Comparison of ENCODE assay signal across 21 mouse cellular contexts in the genomic region with DNA sequence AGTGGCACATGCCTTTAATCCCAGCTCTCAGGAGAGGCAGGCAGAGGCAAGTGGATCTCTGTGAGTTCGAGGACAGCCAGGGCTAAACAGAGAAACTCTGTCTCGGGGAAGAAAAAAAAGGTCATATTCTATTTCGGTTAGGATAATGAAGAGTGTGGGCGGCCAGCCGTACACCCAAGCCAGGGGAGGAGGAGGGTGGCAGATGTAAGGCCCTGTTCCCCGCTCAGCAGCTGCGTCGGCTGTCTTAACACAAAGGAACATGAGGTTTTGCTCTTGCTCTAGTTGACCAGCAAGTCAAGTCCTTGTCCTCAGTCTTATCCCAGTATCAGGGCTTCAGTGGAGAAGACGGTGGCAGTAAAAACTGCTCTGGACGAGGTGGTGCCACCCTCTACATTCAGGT. TPM values are rescaled to one million over a fixed set of nuclear protein-coding genes. Genes with fewer than 3 reads are reported as not detected.
"Had no signal": no experiment of that assay in that cellular context is flagged by ENCODE, and none has a peak within 500 bp of the region (broad histone marks: within the 10 kb centered on the region; RNA-seq: fewer than 3 reads in every experiment).

No protein-coding gene starts in this region.

- H3K36me3 ChIP-seq: lung, embryonic 15.5 days had no signal

- H3K9me3 ChIP-seq: lung, embryonic 15.5 days; midbrain, embryonic 13.5 days; midbrain, embryonic 15.5 days; neural tube, embryonic 12.5 days had no signal

- H3K9ac ChIP-seq: liver, postnatal 0 days; lung, embryonic 15.5 days; midbrain, embryonic 15.5 days; neural tube, embryonic 12.5 days had no signal

- H3K4me3 ChIP-seq: lung, embryonic 15.5 days; midbrain, embryonic 13.5 days; midbrain, embryonic 15.5 days; neural tube, embryonic 12.5 days had no signal

- H3K4me2 ChIP-seq: lung, embryonic 15.5 days; midbrain, embryonic 11.5 days; midbrain, embryonic 13.5 days; midbrain, embryonic 15.5 days; neural tube, embryonic 12.5 days had no signal

- H3K27ac ChIP-seq: lung, embryonic 15.5 days; macrophage; midbrain, embryonic 13.5 days; midbrain, embryonic 15.5 days; neural tube, embryonic 12.5 days had no signal

- H3K27me3 ChIP-seq: lung, embryonic 15.5 days; midbrain, embryonic 13.5 days; midbrain, embryonic 15.5 days; neural tube, embryonic 12.5 days had no signal

- ATAC-seq: liver, postnatal 0 days; lung, postnatal 0 days; midbrain, embryonic 13.5 days; midbrain, embryonic 15.5 days had no signal

- DNase-seq: liver, postnatal 0 days; lung, adult 2 months; lung, postnatal 14 days; lung, postnatal 36 days; retina, postnatal 1 day; right cerebral cortex, adult 18-20 months; right cerebral cortex, postnatal 25 days; right cerebral cortex, postnatal 4 days; spleen, adult 18-20 months; thymus, adult 18-20 months; thymus, postnatal 14 days; thymus, postnatal 36 days had no signal

- H3K4me1 ChIP-seq: lung, embryonic 15.5 days; midbrain, embryonic 15.5 days; neural tube, embryonic 12.5 days had no signal

RNA-seq across cellular contexts. Expression of gene Hrh3, which starts 21.2 kb away (rescaled TPM):
- polyA plus RNA-seq: liver, postnatal 0 days; lung, embryonic 15.5 days; macrophage; stomach, embryonic 14.5 days; stomach, embryonic 16.5 days had no signal
